Mouse (Mus musculus) natural killer cell, adult 2 months (primary cell): ENCODE data around the gene Tsc22d3.
"Not testable (repeated sequence)": the region's sequence is repeated elsewhere in the genome, so short reads cannot be mapped to it uniquely, and the experiment has no call there.

Source experiments
- DNase-seq, 2 experiments: peaks; one replicate each; pipeline ENCODE4 v3.0.0; 2022; ENCODE audit warnings: low spot score in 2 of 2

Gene Tsc22d3

DNA sequence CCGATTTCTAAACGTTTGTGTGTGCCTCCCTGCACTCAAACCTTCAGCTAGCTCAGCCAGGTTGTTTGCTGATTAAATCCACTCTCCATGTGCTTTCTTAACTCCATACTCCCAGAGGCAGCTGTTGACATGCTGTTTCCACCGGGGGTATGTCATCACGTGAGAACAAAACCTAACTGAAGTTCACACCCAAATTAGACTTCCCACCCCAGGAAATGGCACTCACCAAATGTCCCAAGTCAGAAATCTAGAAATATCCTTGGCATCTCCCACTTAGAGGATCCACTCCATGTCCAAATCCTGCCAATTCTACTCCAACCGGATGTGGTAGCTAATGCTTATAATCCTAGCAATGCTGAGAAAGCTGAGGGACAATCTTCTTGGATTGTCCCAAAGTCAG lies 100.2 kb downstream of the Tsc22d3 start:
- DNase-seq, result no peak

DNA sequence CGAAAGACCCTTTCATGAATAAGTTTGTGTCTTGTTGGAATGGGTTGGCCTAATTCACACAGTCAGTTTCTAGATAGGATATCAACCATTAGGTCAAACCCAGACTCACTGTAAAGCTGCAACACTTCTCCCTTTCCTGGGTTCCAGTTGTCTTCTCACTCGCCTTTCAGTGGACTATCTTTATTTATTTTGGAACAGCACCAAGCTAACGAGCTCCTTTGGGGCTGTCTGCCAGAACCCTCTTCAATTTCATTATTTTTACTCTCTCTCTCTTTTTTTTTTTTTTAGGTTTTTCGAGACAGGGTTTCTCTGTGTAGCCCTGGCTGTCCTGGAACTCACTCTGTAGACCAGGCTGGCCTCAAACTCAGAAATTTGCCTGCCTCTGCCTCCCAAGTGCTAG lies 102.0 kb downstream of the Tsc22d3 start:
- not testable (repeated sequence) for DNase-seq

DNA sequence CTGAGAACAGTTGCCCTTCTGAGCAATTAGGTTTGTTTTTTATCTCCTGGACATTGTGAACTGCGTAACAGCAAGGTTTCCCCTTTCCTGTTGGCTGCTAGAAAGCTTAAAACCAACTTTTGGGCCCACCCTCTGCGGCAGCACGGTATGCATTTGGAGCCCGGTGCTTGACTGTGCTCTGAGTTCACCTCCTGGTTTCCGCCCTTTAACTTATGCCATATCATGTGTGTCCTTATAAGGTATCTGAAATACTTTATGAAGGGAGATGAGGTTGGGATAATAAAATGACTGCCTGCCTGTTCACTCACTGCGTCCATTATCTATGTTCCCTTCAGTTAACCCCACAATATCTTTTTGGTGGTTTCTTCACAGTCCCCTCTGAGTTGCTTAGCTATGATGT lies 106.3 kb downstream of the Tsc22d3 start:
- DNase-seq, result no peak

- DNase-seq, result no peak
These were observed 106.9 kb downstream of the Tsc22d3 start for GRCm38 (mm10) chrX:140493527-140494029.

- DNase-seq, result peak in 1 of 2 experiments; percentile 39
These were observed 108.4 kb downstream of the Tsc22d3 start for GRCm38 (mm10) chrX:140491884-140492571.

GRCm38 (mm10) chrX:140490203-140490602 lies 110.3 kb downstream of the Tsc22d3 start:
- DNase-seq, result no peak
